Mouse (Mus musculus): ENCODE data around the gene Usp11. TPM values are rescaled to one million over a fixed set of nuclear protein-coding genes. Genes with fewer than 3 reads are reported as not detected.
A peak's percentile ranks its signal among the peaks of the same experiment; 100 is the strongest.
"Not testable (repeated sequence)": the region's sequence is repeated elsewhere in the genome, so short reads cannot be mapped to it uniquely, and the experiment has no call there.

Gene Usp11
- 100 to 1,000 TPM in 1 of 2 experiments, 10 to 100 TPM in 1; 99.6 to 110 TPM for total RNA-seq (2021)

GRCm38 (mm10) chrX:20703741-20704290 is at the start of gene Usp11:
Gene Usp11 (plus strand): TSS chrX:20703906.
- DNase-seq (ENCODE audit: low spot score in 2 of 2) = peak; percentile 45 to 53
- intact Hi-C loops (cut with DNase I) = loop anchor here (2.0 kb wide), 1 partner anchor 15 kb away; no protein-coding TSS in a partner anchor

GRCm38 (mm10) chrX:20657593-20657992 is 46.1 kb upstream of the Usp11 start:
- intact Hi-C loops (cut with DNase I) = no loop called here
- no peak for DNase-seq (ENCODE audit: low spot score in 2 of 2)

GRCm38 (mm10) chrX:20658026-20658652 is 45.6 kb upstream of the Usp11 start, which contains the start of gene Uba1:
Gene Uba1 (plus strand): TSS chrX:20658326.
- intact Hi-C loops (cut with DNase I) = no loop called here

GRCm38 (mm10) chrX:20658891-20659406 is 44.8 kb upstream of the Usp11 start:
- intact Hi-C loops (cut with DNase I) = no loop called here
- no peak for DNase-seq (ENCODE audit: low spot score in 2 of 2)

More at GRCm38 (mm10) chrX:20658026-20658652, 45.6 kb upstream of the Usp11 start, which contains the start of gene Uba1:
- DNase-seq (ENCODE audit: low spot score in 2 of 2) = peak; percentile 77 to 90

- intact Hi-C loops (cut with DNase I) = loop anchor here (1.0 to 10.0 kb wide), 4 partner anchors 26 to 282 kb away; no protein-coding TSS in a partner anchor
- no peak for DNase-seq (ENCODE audit: low spot score in 2 of 2)
These were observed 41.4 kb upstream of the Usp11 start for GRCm38 (mm10) chrX:20662317-20662715.

GRCm38 (mm10) chrX:20662716-20663443 is 40.8 kb upstream of the Usp11 start:
- peak; percentile 82 to 93 for DNase-seq (ENCODE audit: low spot score in 2 of 2)
- intact Hi-C loops (cut with DNase I) = loop anchor here (1.0 to 10.0 kb wide), 4 partner anchors 26 to 282 kb away; no protein-coding TSS in a partner anchor

- DNase-seq (ENCODE audit: low spot score in 2 of 2) = peak in 1 of 2 experiments; percentile 11
- intact Hi-C loops (cut with DNase I) = loop anchor here (2.0 to 10.0 kb wide), 3 partner anchors 25 to 281 kb away; no protein-coding TSS in a partner anchor
These were observed 40.3 kb upstream of the Usp11 start for GRCm38 (mm10) chrX:20663444-20663790.

- intact Hi-C loops (cut with DNase I) = loop anchor here (2.0 to 5.0 kb wide), 3 partner anchors 17 to 85 kb away; no protein-coding TSS in a partner anchor
- peak; percentile 78 to 95 for DNase-seq (ENCODE audit: low spot score in 2 of 2)
These were observed 16.1 kb upstream of the Usp11 start, which contains the start of gene Cdk16 for GRCm38 (mm10) chrX:20687519-20688067. Gene Cdk16 (plus strand): TSS chrX:20687954.

- intact Hi-C loops (cut with DNase I) = loop anchor here (2.0 to 5.0 kb wide), 3 partner anchors 17 to 84 kb away; no protein-coding TSS in a partner anchor
- peak; percentile 72 to 89 for DNase-seq (ENCODE audit: low spot score in 2 of 2)
These were observed 15.6 kb upstream of the Usp11 start for GRCm38 (mm10) chrX:20688068-20688547.

GRCm38 (mm10) chrX:20688615-20689014 is 15.1 kb upstream of the Usp11 start:
- DNase-seq (ENCODE audit: low spot score in 2 of 2) = peak; percentile 19 to 24
- intact Hi-C loops (cut with DNase I) = loop anchor here (2.0 to 5.0 kb wide), 3 partner anchors 16 to 84 kb away; no protein-coding TSS in a partner anchor

GRCm38 (mm10) chrX:20691566-20691965 is 12.1 kb upstream of the Usp11 start:
- DNase-seq (ENCODE audit: low spot score in 2 of 2) = no peak
- intact Hi-C loops (cut with DNase I) = no loop called here

- DNase-seq (ENCODE audit: low spot score in 2 of 2) = no peak
- intact Hi-C loops (cut with DNase I) = no loop called here
These were observed 11.1 kb upstream of the Usp11 start for GRCm38 (mm10) chrX:20692616-20693015.

GRCm38 (mm10) chrX:20695842-20696241 is 7.9 kb upstream of the Usp11 start:
- DNase-seq (ENCODE audit: low spot score in 2 of 2) = no peak
- intact Hi-C loops (cut with DNase I) = no loop called here

- intact Hi-C loops (cut with DNase I) = loop anchor here (2.0 kb wide), 1 partner anchor 16 kb away; no protein-coding TSS in a partner anchor
- peak; percentile 74 to 88 for DNase-seq (ENCODE audit: low spot score in 2 of 2)
These were observed 783 bp downstream of the Usp11 start for GRCm38 (mm10) chrX:20704295-20705082.

GRCm38 (mm10) chrX:20705083-20705402 is 1.3 kb downstream of the Usp11 start:
- intact Hi-C loops (cut with DNase I) = loop anchor here (2.0 kb wide), 1 partner anchor 16 kb away; no protein-coding TSS in a partner anchor

GRCm38 (mm10) chrX:20728681-20729080 is 25.0 kb downstream of the Usp11 start:
- DNase-seq (ENCODE audit: low spot score in 2 of 2) = no peak
- intact Hi-C loops (cut with DNase I) = no loop called here

More at GRCm38 (mm10) chrX:20705083-20705402, 1.3 kb downstream of the Usp11 start:
- DNase-seq (ENCODE audit: low spot score in 2 of 2) = no peak

- intact Hi-C loops (cut with DNase I); DNase-seq (ENCODE audit: low spot score in 2 of 2): not testable (repeated sequence)
These were observed 26.3 kb downstream of the Usp11 start for GRCm38 (mm10) chrX:20730048-20730447.

- intact Hi-C loops (cut with DNase I) = no loop called here
- peak; percentile 5 to 69 for DNase-seq (ENCODE audit: low spot score in 2 of 2)
These were observed 32.8 kb downstream of the Usp11 start for GRCm38 (mm10) chrX:20736479-20736878.
